Mouse (Mus musculus) MEL (cell line): ENCODE results near the gene Prm3. TPM values are rescaled to one million over a fixed set of nuclear protein-coding genes. Genes with fewer than 3 reads are reported as not detected.

Experiments
- DNase-seq: peaks from one replicate; pipeline ENCODE4 v3.0.0; 2011; ENCODE audit warnings: low read depth, low spot score
- H3K27ac ChIP-seq: 2 replicates; pipeline ENCODE4 v1.5.1; 2012; ENCODE audit warnings: low read depth, mild to moderate bottlenecking, control low read depth, low read length, moderate library complexity; ENCODE audit not compliant: control insufficient read depth
- H3K27me3 ChIP-seq, 2 experiments: fragments of 150-350 bp in 1 of 2; sonication (generic) in 1 of 2; 2 replicates each; pipeline ENCODE4 v1.6.1; 2012; ENCODE audit warnings: low read length in 2 of 2, mild to moderate bottlenecking in 2 of 2, improper control_type of control experiment in 1 of 2, moderate library complexity in 1 of 2; ENCODE audit not compliant: insufficient read depth in 2 of 2, control insufficient read depth in 1 of 2
- H3K36me3 ChIP-seq, 2 experiments: 2 replicates each; pipeline ENCODE4 v1.6.1; 2012 to 2014; ENCODE audit warnings: low read length in 2 of 2, improper control_type of control experiment in 1 of 2, inconsistent platforms in 1 of 2, mild to moderate bottlenecking in 1 of 2; ENCODE audit not compliant: insufficient read depth in 2 of 2, control insufficient read depth in 1 of 2
- H3K4me1 ChIP-seq, 2 experiments: fragments of 150-350 bp in 1 of 2; sonication (generic) in 1 of 2; 2 replicates each; pipeline ENCODE4 v1.6.1; 2012; ENCODE audit warnings: low read length in 2 of 2, improper control_type of control experiment in 1 of 2, mild to moderate bottlenecking in 1 of 2; ENCODE audit not compliant: insufficient read depth in 2 of 2, control insufficient read depth in 1 of 2
- H3K4me3 ChIP-seq, 2 experiments: fragments of 150-350 bp in 1 of 2; sonication (generic) in 1 of 2; 2 replicates each; pipeline ENCODE4 v1.5.1; 2012; ENCODE audit warnings: low read depth in 2 of 2, low read length in 2 of 2, mild to moderate bottlenecking in 2 of 2, moderate library complexity in 2 of 2, control low read depth in 1 of 2, improper control_type of control experiment in 1 of 2; ENCODE audit not compliant: control insufficient read depth in 1 of 2, insufficient read depth in 1 of 2
- H3K79me2 ChIP-seq: 2 replicates; pipeline ENCODE4 v1.6.1; 2012; ENCODE audit warnings: mild to moderate bottlenecking, low read length, moderate library complexity; ENCODE audit not compliant: control insufficient read depth, poor library complexity, insufficient read depth
- H3K9ac ChIP-seq: 2 replicates; pipeline ENCODE4 v1.6.1; 2012; ENCODE audit warnings: low read depth, mild to moderate bottlenecking, control low read depth, low read length, moderate library complexity; ENCODE audit not compliant: control insufficient read depth, poor library complexity, severe bottlenecking
- H3K9me3 ChIP-seq: fragments of 150-350 bp; sonication (generic); replicated peaks from 2 replicates; pipeline ENCODE4 v1.6.1; 2012; ENCODE audit warnings: mild to moderate bottlenecking, low read length, improper control_type of control experiment, moderate library complexity; ENCODE audit not compliant: insufficient read depth
- BHLHE40 ChIP-seq: IDR thresholded peaks from 2 replicates; pipeline ENCODE4 v1.6.1; 2012; ENCODE audit warnings: low read depth, mild to moderate bottlenecking, inconsistent platforms, low read length, improper control_type of control experiment, borderline replicate concordance
- CHD1 ChIP-seq: IDR thresholded peaks from 2 replicates; pipeline ENCODE4 v1.6.1; 2012; ENCODE audit warnings: low read depth, mild to moderate bottlenecking, inconsistent platforms, low read length, improper control_type of control experiment
- CHD2 ChIP-seq: IDR thresholded peaks from 2 replicates; pipeline ENCODE4 v1.6.1; 2011; ENCODE audit warnings: low read length, improper control_type of control experiment
- CTCF ChIP-seq, 3 experiments: IDR thresholded peaks in 2 of 3; conservative IDR thresholded peaks in 1 of 3; 2 replicates each; pipeline ENCODE4 v1.5.1; 2011 to 2012; ENCODE audit warnings: low read length in 3 of 3, low read depth in 2 of 3, mild to moderate bottlenecking in 2 of 3, improper control_type of control experiment in 1 of 3, inconsistent platforms in 1 of 3, mixed read lengths in 1 of 3, moderate library complexity in 1 of 3; ENCODE audit not compliant: control insufficient read depth in 1 of 3, insufficient read depth in 1 of 3, poor library complexity in 1 of 3, severe bottlenecking in 1 of 3
- E2F4 ChIP-seq: IDR thresholded peaks from 2 replicates; pipeline ENCODE4 v1.6.1; 2011; ENCODE audit warnings: low read depth, low read length, improper control_type of control experiment, borderline replicate concordance
- ELF1 ChIP-seq: IDR thresholded peaks from 2 replicates; pipeline ENCODE4 v1.6.1; 2014; ENCODE audit warnings: low read depth, mild to moderate bottlenecking, inconsistent platforms, low read length, improper control_type of control experiment, moderate library complexity
- ETS1 ChIP-seq: IDR thresholded peaks from 2 replicates; pipeline ENCODE4 v1.6.1; 2012; ENCODE audit warnings: low read depth, mild to moderate bottlenecking, inconsistent platforms, low read length, improper control_type of control experiment, moderate library complexity
- GABPA ChIP-seq: IDR thresholded peaks from 2 replicates; pipeline ENCODE4 v1.6.1; 2012; ENCODE audit warnings: low read depth, mild to moderate bottlenecking, inconsistent platforms, low read length, improper control_type of control experiment, moderate library complexity
- GATA1 ChIP-seq: IDR thresholded peaks from 2 replicates; pipeline ENCODE4 v1.6.1; 2011; ENCODE audit warnings: low read depth, low read length, improper control_type of control experiment
- JUND ChIP-seq: IDR thresholded peaks from 2 replicates; pipeline ENCODE4 v1.6.1; 2011; ENCODE audit warnings: low read depth, mild to moderate bottlenecking, improper control_type of control experiment, low read length
- KAT2A ChIP-seq: conservative IDR thresholded peaks from 2 replicates; pipeline ENCODE4 v1.6.1; 2012; ENCODE audit warnings: low read depth, low read length, improper control_type of control experiment, inconsistent platforms
- MAFK ChIP-seq: IDR thresholded peaks from 2 replicates; pipeline ENCODE4 v1.6.1; 2011; ENCODE audit warnings: low read depth, mild to moderate bottlenecking, low read length, improper control_type of control experiment, borderline replicate concordance
- MAX ChIP-seq: IDR thresholded peaks from 2 replicates; pipeline ENCODE4 v1.6.1; 2011; ENCODE audit warnings: low read length, improper control_type of control experiment
- MAZ ChIP-seq: IDR thresholded peaks from 2 replicates; pipeline ENCODE4 v1.6.1; 2012; ENCODE audit warnings: low read depth, mild to moderate bottlenecking, inconsistent platforms, low read length, improper control_type of control experiment
- MXI1 ChIP-seq: IDR thresholded peaks from 2 replicates; pipeline ENCODE4 v1.6.1; 2011; ENCODE audit warnings: mild to moderate bottlenecking, low read depth, low read length, improper control_type of control experiment
- NELFE ChIP-seq: IDR thresholded peaks from 2 replicates; pipeline ENCODE4 v1.6.1; 2011; ENCODE audit warnings: low read depth, low read length, improper control_type of control experiment
- NRF1 ChIP-seq: IDR thresholded peaks from 2 replicates; pipeline ENCODE4 v1.6.1; 2014; ENCODE audit warnings: low read depth, mild to moderate bottlenecking, inconsistent platforms, low read length, improper control_type of control experiment, moderate library complexity; ENCODE audit not compliant: poor library complexity, insufficient read depth, severe bottlenecking
- POLR2A ChIP-seq, 2 experiments: IDR thresholded peaks; 2 replicates each; pipeline ENCODE4 v1.6.1; 2011 to 2012; ENCODE audit warnings: low read length in 2 of 2, mild to moderate bottlenecking in 2 of 2, control low read depth in 1 of 2, improper control_type of control experiment in 1 of 2, low read depth in 1 of 2, moderate library complexity in 1 of 2; ENCODE audit not compliant: control insufficient read depth in 1 of 2, insufficient read depth in 1 of 2, poor library complexity in 1 of 2
- POLR2AphosphoS5 ChIP-seq: IDR thresholded peaks from 2 replicates; pipeline ENCODE4 v1.6.1; 2012; ENCODE audit warnings: low read depth, borderline replicate concordance, mild to moderate bottlenecking, inconsistent platforms, low read length, moderate library complexity, mixed read lengths
- RAD21 ChIP-seq: IDR thresholded peaks from 2 replicates; pipeline ENCODE4 v1.6.1; 2011; ENCODE audit warnings: mild to moderate bottlenecking, low read depth, low read length, improper control_type of control experiment
- RCOR1 ChIP-seq: IDR thresholded peaks from 2 replicates; pipeline ENCODE4 v1.6.1; 2012; ENCODE audit warnings: low read depth, mild to moderate bottlenecking, inconsistent platforms, low read length, improper control_type of control experiment
- SMC3 ChIP-seq: IDR thresholded peaks from 2 replicates; pipeline ENCODE4 v1.6.1; 2011; ENCODE audit warnings: low read depth, low read length, improper control_type of control experiment
- TCF12 ChIP-seq: IDR thresholded peaks from 2 replicates; pipeline ENCODE4 v1.6.1; 2014; ENCODE audit warnings: low read depth, mild to moderate bottlenecking, inconsistent platforms, low read length, improper control_type of control experiment, moderate library complexity
- UBTF ChIP-seq: IDR thresholded peaks from 2 replicates; pipeline ENCODE4 v1.6.1; 2012; ENCODE audit warnings: low read depth, mild to moderate bottlenecking, inconsistent platforms, low read length, improper control_type of control experiment, moderate library complexity, borderline replicate concordance; ENCODE audit not compliant: insufficient read depth
- USF2 ChIP-seq, 2 experiments: IDR thresholded peaks; 2 replicates each; pipeline ENCODE4 v1.6.1; 2011 to 2012; ENCODE audit warnings: improper control_type of control experiment in 2 of 2, low read length in 2 of 2, borderline replicate concordance in 1 of 2, inconsistent platforms in 1 of 2, low read depth in 1 of 2, mild to moderate bottlenecking in 1 of 2; ENCODE audit not compliant: insufficient read depth in 1 of 2
- ZC3H11A ChIP-seq: IDR thresholded peaks from 2 replicates; pipeline ENCODE4 v1.6.1; 2012; ENCODE audit warnings: low read depth, mild to moderate bottlenecking, inconsistent platforms, low read length, improper control_type of control experiment
- ZMIZ1 ChIP-seq: IDR thresholded peaks from 2 replicates; pipeline ENCODE4 v1.6.1; 2012; ENCODE audit warnings: low read depth, mild to moderate bottlenecking, inconsistent platforms, low read length, improper control_type of control experiment, moderate library complexity
- ZNF384 ChIP-seq: IDR thresholded peaks from 2 replicates; pipeline ENCODE4 v1.6.1; 2012; ENCODE audit warnings: low read depth, mild to moderate bottlenecking, inconsistent platforms, low read length, improper control_type of control experiment
- polyA plus RNA-seq, 2 experiments: library from polyadenylated mRNA; stranded (reverse) in 1 of 2; unstranded in 1 of 2; fragments of >175 nt in 1 of 2; fragments of >200 nt in 1 of 2; gene quantifications; 2 replicates each; pipeline versions ENCODE4 v1.2.1 to v1.2.4; 2012; ENCODE audit warnings: low replicate concordance in 2 of 2, low read depth in 1 of 2; ENCODE audit not compliant: insufficient read length in 2 of 2, insufficient read depth in 1 of 2, missing spikeins in 1 of 2
- total RNA-seq: library from RNA; depleted of rRNA; stranded (reverse); fragments of 300-350 nt; gene quantifications from 2 replicates; pipeline ENCODE4 v1.2.3, GENCODE M21; 2012

Gene Prm3
- total and polyA plus RNA-seq, 3 experiments, result not detected

DNA sequence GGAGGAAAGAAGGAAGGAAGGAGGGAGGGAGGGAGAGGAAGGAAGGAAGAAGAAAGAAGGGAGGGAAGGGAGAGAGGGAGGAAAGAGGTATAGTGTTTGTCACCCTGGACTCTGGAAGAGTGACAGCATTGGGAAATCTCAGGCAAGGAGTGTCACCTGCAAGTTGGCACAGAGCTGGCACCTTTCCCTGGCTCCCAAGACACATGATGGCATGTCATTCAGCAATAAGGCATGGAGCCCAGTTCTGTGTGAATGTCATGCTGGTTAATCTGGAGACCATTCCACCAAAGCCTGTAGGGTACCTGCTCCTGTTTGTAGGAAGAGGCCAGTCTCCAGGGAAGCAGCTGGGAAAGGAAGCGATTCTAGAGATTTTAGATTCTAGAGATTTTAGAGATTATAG, 19.7 kb upstream of the Prm3 start:
- no peak overlapping the region for H3K9ac ChIP-seq
- H3K4me1 ChIP-seq, result peaks cover 5 to 22% of the 10 kb centered on the region in 2 experiments; a peak in 3 of 4 replicates
- H3K36me3 ChIP-seq, result peaks cover 0 to 10% of the 10 kb centered on the region in 2 experiments; a peak in 2 of 4 replicates
- H3K4me3 ChIP-seq, result no peak overlapping the region
- H3K9me3 ChIP-seq, result no peaks in the 10 kb centered on the region
- H3K79me2 ChIP-seq, result no peaks in the 10 kb centered on the region
- peaks cover 10 to 18% of the 10 kb centered on the region in 2 experiments for H3K27me3 ChIP-seq
- DNase-seq, result no peak
- TF ChIP-seq ZNF384 (no peak), SMC3 (no peak), MXI1 (no peak), GATA1 (no peak), GABPA (no peak), POLR2AphosphoS5 (no peak), RCOR1 (no peak), RAD21 (no peak), ZC3H11A (no peak), TCF12 (no peak), CHD1 (no peak), UBTF (no peak), ELF1 (no peak), E2F4 (no peak), MAX (no peak), JUND (no peak), CHD2 (no peak), CTCF (IDR thresholded peaks at IDR 0.05 in 2 of 3, conservative IDR thresholded peaks at IDR 0.05 in 1 of 3; ENCODE audit: control insufficient read depth in 1 of 3, insufficient read depth in 1 of 3, low read depth in 2 of 3, low read length in 3 of 3, poor library complexity in 1 of 3, severe bottlenecking in 1 of 3) (no peak), ZMIZ1 (no peak), ETS1 (no peak)
- no peak overlapping the region for H3K27ac ChIP-seq

GRCm38 (mm10) chr16:10805789-10806527, 15.2 kb upstream of the Prm3 start, which contains the start of gene Prm1:
Gene Prm1 (minus strand): TSS chr16:10805839.
- H3K9ac ChIP-seq, result no peak within 1 kb of the TSS
- H3K27me3 ChIP-seq, result peaks cover 10 to 18% of the 10 kb centered on the region in 2 experiments
- H3K27ac ChIP-seq, result no peak within 1 kb of the TSS
- TF ChIP-seq MAFK (no peak), ZMIZ1 (no peak), JUND (no peak), RCOR1 (no peak), RAD21 (no peak), SMC3 (no peak), MAX (no peak), KAT2A (no peak), MAZ (no peak), NRF1 (no peak), BHLHE40 (no peak), CHD1 (no peak), MXI1 (no peak), USF2 (IDR thresholded peaks at IDR 0.05; ENCODE audit: borderline replicate concordance in 1 of 2, insufficient read depth in 1 of 2, low read depth in 1 of 2, low read length in 2 of 2) (no peak), NELFE (no peak), ETS1 (no peak), POLR2A (IDR thresholded peaks at IDR 0.05; ENCODE audit: control insufficient read depth in 1 of 2, insufficient read depth in 1 of 2, low read depth in 1 of 2, low read length in 2 of 2, poor library complexity in 1 of 2) (no peak), ZNF384 (no peak)
- no peaks in the 10 kb centered on the region for H3K4me1 ChIP-seq
- H3K9me3 ChIP-seq, result no peaks in the 10 kb centered on the region
- no peak within 1 kb of the TSS for H3K4me3 ChIP-seq
- no peaks in the 10 kb centered on the region for H3K79me2 ChIP-seq
- H3K36me3 ChIP-seq, result no peaks in the 10 kb centered on the region
- DNase-seq, result no peak
